Mouse (Mus musculus) adrenal gland, postnatal 25 days (tissue): Measurements from ENCODE around the gene Hacd1. TPM values are rescaled to one million over a fixed set of nuclear protein-coding genes. Genes with fewer than 3 reads are reported as not detected.
A peak's percentile ranks its signal among the peaks of the same experiment; 100 is the strongest.
"Not testable (repeated sequence)": the region's sequence is repeated elsewhere in the genome, so short reads cannot be mapped to it uniquely, and the experiment has no call there.

Source experiments
- DNase-seq: peaks from one replicate; pipeline ENCODE4 v3.0.0; 2021; ENCODE audit warnings: mixed read lengths
- long read RNA-seq: library from polyadenylated mRNA; stranded (forward); transcript quantifications from one replicate; pipeline ENCODE4 v2.0.0, GENCODE M21; 2021
- total RNA-seq: library from RNA; stranded (reverse); gene quantifications from 2 replicates; pipeline ENCODE4 v1.2.3, GENCODE M21; 2021

Hacd1 gene
- 40.4 and 46.2 TPM in 2 replicates for total RNA-seq
- long read RNA-seq, partial matches to known transcripts, result 0 of 30 reads
- long read RNA-seq, other reads (novel, unspliced or antisense), result 30 of 30 reads

DNA sequence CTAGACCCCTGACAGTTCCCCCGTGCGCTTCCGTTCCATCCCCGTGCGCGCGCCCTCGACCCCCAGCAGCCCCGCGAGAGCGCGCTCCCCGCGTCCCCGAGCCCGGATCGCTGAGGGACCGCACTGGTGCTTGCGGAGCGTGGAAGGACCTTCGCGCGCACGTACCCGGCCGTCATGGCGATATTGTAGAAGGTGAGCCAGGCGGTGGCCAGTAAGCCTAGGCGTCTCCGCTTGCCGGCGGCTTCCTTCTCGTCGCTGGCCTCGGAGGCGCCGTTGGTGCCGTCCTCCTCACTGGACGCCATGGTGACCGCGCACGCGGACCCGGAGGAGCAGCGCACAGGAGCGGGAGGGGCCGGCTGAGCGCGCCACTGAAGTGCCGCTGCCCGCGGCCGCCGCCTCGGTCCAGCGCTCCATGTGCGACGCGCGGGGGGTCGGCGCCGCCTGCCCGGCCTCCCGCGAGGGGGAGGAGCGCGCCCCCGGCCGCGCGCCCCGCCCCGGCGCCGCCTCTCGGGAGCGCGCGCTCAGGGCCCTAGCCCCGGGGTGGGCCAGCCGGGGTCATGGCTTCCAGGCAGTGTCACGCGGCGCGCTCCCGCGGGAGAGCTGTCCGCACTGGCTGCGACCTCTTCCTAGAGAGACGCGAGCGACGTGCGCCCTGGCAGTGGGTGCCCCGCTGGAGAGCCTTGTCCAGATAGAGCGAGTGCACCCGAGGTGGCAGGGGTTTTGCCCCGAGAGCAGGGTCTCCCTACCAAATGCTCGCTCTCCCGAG, at the start of gene Hacd1:
Gene Hacd1 (minus strand): TSS at position 570 of the 766 bp plus-strand sequence.
- peak; percentile 86 for DNase-seq

DNA sequence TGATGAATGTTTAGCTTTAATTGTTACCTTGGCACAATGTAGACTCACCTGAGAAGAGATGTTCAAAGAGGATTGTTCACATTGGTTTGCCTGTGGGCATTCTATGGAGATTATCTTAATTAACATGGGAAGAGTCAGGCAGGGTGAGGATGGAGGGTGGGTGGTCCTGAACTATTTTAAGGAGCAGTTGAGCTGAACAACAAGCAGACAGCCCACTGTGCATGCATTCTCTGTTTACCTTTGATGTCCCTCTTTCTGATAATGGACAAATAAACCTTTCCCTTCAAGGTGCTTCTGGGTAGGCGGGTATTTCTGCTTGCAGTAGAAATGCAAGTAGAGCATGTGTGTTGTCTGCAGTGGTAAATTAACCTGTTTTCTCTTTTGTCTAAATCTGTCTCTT, 48.0 kb upstream of the Hacd1 start:
- no peak for DNase-seq

DNA sequence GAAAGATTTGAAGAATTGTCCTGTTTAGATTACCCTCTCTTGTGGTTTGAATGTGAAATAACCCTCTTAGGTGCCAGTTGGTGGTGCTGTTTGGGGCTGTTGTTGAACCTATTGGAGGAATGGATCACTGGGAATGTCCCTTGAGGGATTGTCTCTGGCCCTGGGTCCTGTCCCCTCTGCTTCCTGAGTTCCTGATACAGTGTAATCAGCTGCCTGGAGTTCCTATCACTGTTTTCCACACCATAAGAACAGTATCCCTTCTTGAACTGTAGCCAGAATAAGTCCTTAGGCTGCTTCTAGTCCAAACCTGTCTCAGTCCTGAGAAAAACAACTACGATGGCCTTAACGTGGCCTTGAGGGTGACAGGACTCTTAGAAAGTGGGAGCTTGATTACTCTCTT, 46.7 kb upstream of the Hacd1 start:
- no peak for DNase-seq

DNA sequence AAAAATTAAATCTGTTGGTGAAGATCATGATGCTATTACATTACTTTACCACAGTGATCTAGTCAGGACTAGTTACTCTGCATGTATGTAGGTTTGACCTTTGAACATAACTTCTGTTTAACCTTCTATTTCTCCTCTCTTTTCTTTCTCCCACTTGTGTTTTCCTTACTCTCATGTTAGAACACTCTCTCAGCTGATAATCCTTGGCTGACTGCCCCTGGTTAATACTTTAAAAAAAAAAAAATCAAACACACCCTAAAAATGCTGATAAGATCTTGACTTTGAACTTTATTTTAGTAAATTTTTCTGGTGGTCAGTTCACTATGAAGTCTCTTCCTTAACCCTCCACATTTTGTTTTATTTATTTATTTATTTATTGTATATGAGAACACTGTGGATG, 44.6 kb upstream of the Hacd1 start:
- no peak for DNase-seq

DNA sequence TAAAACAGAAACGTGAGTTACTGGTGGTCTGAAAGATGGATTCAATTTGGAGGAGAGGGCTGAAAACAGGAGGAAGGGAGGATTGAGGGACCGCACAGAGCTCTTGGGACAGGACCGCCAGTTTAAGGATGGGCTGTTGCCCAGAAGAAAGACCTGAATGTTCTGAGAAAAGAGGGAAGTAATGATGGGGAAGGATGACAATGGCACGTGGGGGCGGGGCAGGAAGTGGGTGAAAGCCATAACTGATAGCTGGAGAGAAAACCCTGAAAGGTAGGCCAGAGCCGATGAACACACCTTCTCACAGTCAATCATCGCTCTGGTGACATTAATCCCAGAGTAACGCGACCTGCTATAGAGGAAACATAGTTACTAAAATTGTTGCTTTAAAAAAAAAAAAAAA, 22.6 kb upstream of the Hacd1 start:
- not testable (repeated sequence) for DNase-seq

DNA sequence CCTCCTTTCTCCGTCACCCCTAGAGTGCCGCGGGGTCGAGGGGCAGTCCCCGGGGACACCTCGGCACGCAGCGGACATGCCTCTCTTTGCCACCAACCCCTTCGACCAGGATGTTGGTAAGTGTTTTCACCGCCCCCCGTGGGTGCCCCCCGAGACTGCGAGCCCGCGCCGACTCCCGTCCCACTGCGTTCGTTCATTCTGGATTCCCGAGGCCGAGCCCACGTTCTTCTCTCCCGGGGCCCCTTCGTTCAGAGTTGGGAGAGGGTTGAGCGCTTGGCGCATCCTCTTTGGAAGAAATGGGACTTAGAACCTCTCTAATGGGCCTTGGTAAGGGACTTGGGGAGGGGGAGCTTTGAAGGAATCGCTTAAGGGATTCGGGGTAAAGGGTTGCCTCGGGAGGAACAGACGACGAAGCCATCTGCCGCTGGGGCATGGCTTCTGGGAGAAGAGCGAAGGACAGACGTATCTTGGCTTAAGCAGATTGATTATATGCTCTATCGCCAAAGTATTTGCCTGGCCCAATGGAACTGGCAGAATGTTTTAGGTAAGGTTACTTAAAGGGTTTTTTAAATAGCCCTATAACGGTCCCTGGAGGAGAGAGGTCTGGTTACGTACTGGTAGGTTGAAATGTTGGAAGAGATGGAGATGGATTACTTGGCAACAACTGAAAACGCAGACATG, 18.4 kb upstream of the Hacd1 start:
- DNase-seq, result no peak

DNA sequence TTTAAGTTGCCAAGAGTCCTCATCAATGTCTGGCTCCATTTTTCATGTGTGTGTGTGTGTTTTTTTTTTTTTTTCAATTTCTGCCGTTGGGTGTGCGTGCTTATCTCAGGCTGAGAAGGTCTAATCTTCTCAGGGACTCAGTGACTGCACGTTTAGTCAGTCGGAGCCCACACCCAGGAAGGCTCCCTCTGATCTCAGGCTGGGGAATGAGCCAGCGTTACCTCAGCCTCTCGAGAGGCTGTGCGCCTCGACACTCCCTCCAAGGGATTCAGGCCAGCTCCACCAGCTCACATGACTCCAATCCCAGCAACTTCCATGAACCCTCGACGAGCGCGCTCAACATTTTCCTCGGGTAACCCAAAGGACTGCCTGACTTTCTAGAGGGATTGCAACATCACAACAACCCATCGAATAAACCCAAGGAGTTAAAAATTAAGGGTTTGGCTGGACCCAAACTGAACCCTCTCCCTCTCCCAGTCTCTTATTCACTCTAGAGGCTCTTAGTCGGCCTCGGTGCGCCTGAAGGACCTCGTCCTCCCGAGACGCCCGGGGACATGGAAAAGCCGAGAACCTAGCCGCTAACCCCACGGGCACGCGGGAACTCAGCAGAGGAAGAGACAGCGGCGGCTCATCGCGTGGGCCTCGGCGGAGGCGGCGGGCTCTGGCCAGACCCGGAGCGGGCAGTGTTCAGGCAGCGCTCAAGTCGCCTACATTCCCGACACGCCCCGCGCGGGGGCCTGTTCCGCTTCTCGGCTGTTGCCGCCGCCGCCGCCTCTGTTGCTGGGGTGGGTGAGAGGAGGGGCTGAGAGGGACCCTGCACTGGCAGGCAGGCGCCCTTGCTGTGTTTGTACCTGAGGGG, 17.7 kb upstream of the Hacd1 start, which contains the start of gene Stam:
Gene Stam (plus strand): TSS at position 737 of the 859 bp plus-strand sequence.
- peak; percentile 90 for DNase-seq

DNA sequence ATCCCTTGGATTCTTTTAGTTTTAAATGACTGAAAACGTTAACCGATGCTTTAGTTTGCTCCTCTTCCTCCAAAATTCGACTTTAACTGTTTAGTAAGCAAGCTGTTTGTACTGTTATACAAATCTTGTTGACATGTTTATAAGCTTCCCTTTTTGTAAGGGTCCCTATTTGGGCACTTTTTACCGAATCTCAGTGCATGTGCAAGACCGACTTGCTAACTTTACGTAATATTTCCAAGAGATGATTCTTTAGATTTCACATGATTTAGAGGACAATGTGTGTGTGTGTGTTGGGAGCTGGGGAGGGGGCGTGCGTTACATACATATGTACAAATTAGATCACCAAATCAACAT, 17.1 kb upstream of the Hacd1 start:
- DNase-seq, result no peak

DNA sequence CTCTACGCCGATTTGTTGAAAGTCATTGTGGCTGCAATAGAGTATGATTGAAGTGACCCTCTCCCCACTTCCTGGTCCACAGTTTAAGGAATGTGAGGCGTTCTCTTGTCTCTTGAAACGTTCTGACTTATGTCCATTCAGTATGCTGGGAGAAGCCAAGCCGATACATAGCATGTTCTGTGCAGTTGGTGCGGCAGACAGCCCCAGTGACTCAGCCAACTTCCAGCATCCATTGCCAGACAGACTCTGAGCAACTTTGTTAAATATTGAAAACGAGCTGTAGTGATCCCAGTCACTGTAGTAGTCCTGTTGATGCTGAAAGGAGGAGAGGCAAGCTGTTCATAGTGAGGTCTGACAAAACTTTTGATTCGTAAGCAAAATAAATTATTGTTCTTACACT, 14.5 kb upstream of the Hacd1 start:
- no peak for DNase-seq

DNA sequence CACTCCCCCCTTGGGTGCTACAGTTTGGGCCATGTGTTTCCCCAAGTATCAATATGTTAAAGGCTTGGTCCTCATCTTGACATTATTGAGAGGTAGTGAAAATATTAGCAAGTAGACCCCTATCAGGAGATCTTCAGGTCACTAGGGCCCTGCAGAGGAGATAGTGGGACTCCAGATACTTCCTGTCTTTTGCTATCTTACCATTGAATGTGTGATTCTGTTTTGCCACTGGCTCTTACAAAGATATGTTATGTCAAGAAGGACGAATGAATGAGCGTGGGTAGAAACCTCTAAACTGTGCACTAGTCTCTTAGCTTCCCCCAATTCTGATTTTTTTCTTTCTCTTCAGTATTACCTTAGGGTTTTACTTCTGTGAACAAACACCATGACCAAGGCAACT, 13.1 kb upstream of the Hacd1 start:
- DNase-seq, result no peak

DNA sequence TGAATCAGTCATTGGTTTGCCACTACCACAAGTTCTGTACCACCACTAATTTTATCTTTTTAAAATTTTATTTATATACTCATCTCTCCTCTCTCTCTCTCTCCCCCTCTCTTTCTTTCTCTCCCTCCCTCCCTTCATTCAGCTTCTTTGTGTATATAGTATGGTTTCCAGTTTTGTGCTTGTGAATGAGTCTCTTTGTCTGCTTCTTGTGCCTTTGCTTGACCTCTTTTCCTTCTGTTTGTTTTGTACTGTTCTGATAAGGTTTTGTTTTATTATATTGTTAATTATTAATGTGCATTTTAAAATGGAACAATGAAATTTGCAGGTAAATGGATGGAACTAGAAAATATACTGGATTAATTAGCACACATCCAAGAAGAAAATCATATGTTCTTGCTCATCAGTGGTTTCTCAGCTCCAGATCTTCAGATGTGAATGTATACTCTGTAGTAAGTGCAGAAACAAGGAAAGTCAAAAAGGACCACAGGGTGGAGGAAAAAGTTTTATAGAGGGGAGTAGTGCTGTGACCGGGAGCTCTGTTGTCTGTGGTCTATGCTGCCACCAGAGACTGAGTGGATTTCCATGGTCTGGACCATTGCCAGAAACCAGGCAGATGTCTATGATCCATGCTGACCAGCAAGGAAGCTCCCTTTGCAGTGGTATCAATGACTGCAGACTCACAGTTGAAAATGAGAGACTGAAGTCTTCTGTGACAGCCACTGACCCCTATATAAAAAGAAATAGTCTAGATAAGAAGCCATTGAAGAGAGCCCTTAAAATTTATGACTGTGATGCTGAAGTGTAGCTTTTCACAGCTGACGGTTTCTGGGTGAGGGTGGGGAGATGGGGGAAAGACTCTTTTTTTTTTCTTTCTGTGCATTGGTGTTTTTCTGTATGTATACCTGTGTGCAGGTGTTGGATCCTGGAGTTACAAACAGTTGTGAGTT, 10.0 kb upstream of the Hacd1 start:
- no peak for DNase-seq

DNA sequence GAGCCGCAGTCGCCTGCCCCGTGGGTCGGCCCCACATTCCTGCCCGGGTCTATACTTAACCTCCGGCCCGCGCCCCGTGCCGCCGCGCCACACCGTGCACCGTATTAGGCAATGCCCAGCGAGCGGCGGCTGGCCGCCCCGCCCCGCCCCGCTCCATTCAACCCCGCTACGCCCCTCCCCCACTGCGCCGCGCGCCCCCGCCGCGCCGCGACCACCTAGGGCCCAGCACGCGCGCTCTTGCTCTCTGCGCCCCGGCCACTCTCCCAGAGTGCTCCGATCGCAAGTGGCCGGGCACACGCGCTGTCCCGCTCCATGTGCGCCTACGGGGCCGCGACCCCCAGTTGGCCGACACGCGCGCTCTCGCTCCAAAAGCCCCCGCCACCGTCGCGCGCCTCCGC, 768 bp downstream of the Hacd1 start:
- peak; percentile 75 for DNase-seq

DNA sequence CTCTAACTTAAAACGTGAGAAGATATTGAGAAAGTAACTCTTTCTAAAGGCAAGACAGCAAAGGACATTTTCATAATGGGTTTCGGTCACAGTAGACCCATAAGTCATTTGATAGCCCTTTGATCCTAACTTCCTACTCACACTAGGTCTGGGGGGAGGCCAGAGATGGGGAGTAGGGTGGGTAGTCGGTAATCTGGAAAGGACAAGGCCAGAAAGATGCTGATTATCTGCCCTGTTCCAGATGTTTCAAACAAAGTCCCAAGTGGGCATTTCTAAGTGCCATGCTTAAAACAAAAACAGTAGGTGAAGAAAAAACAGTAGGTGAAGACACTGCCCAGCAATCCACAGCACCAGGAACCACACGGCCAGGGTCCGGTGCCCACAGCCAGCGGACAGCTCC, 1.2 kb downstream of the Hacd1 start:
- DNase-seq, result no peak

DNA sequence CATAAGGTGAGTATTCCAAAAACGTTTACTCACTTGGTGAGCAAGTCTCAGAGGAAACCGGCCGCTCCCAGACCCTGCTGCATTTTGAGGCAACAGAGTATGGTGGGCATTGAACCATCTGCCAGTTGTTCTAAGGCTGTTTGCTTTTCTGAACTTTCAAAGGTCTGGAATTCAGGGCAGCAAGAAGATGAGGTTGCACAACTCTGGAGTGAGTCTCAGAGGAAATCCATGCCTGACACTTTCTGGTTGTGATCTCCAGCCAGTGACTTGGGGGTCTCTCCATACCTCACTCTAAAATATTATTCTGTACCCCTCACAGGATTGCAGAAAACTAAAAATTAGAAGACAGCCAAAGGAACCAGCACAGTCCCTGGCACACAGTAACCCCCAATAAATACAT, 1.8 kb downstream of the Hacd1 start:
- no peak for DNase-seq

DNA sequence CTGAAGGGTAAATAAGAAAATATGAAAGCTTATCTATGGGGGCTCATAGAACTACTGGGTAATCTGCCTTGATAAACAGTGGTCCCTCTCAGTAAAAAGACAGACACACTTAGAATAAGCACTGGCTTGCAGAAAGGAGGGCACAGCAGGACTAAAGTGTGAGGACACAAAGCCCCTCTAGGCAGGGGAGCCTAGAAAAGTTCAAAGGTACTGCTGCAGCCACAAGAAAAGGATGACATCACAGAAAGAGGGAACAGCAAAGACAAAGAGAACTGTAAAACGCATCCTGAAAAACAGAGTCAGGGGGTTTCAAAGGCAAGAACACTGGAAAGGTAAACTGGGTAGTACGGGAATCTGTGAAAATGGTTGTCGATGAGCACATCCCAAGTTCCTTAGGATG, 2.3 kb downstream of the Hacd1 start:
- DNase-seq, result no peak

DNA sequence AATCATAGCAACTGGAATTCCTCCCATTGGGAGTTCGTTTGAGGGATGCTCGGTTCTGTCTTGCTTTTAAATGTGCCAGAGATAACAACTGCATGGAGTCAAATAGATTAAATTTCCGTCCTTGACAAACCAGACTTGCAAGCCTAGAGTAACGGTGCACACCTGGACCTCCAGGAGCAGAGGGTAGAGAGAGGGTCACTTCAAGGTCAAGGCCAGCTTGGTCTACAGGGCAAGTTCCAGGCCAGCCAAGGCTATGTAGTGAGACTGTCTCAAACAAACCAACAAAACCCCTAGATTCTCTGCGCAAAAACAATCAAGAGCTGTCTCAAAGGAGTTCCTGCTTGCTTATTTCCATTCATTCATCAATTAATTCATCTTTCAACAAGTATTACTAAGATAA, 7.1 kb downstream of the Hacd1 start:
- no peak for DNase-seq

DNA sequence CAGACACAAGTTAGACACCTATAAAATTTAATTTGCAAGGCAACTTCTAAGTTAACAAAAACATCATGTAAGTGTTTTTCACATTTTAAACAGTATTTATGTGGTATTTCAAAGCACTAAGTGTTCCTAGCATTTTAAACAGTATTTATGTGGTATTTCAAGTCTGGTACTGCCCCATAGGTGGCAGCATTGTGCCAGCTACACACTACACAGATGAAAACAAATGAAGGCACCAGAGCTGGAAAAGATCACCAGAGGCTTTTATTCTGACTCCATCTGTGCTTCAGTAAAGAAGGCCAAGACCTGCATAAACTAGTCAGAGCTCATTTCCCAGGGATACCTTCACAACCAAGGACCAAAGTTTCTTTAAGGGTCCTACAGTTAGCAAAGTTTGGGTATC, 7.6 kb downstream of the Hacd1 start:
- peak; percentile 62 for DNase-seq

DNA sequence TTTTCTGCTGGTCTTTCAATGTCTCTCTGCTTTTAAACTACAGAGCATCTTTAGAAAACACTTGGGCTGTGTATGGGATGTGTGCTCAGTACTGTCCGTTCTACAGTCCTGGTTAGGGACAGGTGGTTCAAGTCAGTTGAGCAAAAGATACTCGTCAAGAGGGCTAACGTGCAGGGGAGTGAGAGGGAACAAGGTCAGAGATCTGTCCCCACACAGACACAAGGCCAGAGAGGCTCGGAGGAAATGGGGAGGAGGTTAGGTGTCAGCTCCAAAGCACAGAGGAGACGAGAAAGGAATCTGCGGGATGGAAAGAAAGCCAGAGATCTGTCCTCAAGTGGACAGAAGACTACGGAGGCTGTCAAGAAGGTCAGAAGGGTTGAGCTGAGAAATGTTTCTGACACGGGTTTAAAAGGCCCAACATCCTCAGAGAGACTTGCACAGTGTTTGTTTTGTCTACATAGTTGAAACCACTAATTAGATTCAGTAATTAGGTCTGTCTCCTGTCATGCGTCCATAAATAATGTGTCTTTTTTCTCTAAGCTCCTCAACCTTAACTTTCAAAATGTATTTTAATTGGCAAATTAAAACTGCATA, 12.3 kb downstream of the Hacd1 start:
- no peak for DNase-seq

DNA sequence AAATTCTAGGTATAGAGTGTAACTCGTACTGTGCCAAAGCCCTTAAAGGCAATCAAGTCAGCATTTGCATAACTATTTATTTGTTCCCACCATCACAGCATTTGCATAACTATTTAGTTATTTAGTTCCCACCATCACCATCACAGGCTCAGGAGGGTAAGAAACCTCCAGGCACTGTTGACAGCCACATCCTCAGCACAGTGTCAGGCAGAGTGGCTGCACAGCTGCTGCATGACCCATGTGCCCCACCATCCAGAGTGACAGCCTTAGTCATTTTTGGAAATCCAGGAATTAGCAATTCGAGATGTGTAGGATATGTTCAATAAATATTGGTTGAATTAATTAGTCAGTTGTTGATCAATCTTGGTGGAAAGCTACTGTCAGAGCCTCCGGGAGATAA, 12.9 kb downstream of the Hacd1 start:
- no peak for DNase-seq

DNA sequence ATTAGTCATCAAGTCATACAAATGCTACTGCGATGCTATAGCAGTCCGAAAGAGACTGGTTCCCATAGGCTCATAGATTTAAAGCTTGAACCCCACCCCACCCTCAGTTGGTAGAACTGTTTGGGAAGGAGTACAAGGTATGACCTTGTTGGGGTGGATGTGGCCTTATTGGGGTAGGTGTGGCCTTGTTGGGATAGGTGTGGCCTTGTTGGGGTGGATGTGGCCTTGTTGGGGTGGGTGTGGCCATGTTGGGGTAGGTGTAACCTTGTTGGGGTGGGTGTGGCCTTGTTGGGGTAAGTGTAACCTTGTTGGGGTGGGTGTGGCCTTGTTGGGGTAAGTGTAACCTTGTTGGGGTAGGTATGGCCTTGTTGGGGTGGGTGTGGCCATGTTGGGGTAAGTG, 14.7 kb downstream of the Hacd1 start:
- DNase-seq, result no peak

DNA sequence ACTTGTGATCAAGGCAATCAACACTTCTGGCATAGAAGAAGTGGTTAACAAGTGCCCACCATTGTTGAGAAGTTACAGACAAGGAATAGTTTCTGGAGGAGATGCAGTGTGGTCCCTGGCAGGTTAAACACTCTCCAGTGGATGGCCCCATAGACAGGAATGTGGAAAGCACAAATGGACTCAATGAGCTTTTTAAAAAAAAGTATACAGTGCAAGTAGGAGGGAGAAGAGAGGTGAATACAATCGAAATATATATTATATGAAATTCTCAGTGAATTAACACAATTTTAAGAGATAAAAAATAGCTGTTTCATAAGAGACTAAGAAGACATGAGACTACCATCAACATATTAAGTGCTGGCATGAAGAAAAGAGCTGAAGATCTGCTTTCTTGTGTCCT, 36.7 kb downstream of the Hacd1 start:
- DNase-seq, result no peak
